Mouse (Mus musculus) midbrain, postnatal 0 days (tissue): Measurements from ENCODE around the gene Rnf145. TPM values are rescaled to one million over a fixed set of nuclear protein-coding genes. Genes with fewer than 3 reads are reported as not detected.
A peak's percentile ranks its signal among the peaks of the same experiment; 100 is the strongest.

Experiments used
- ATAC-seq: fragments of 200-750 bp; cut with Nextera tagmentation; 2 replicates; pipeline ENCODE4 v1.8.0; 2017; ENCODE audit warnings: moderate number of reproducible peaks, mild to moderate bottlenecking, moderate TSS enrichment, moderate library complexity; ENCODE audit not compliant: low FRiP score
- DNase-seq: peaks from one replicate; pipeline ENCODE4 v3.0.0-alpha.2; 2015; ENCODE audit warnings: low spot score
- H3K27ac ChIP-seq: fragments of 300-500 bp; sonication (generic); 2 replicates; pipeline ENCODE4 v1.5.1; 2014; ENCODE audit warnings: low read depth, mild to moderate bottlenecking, low read length, mixed read lengths
- H3K27me3 ChIP-seq: fragments of 300-500 bp; sonication (generic); 2 replicates; pipeline ENCODE4 v1.6.1; 2014; ENCODE audit warnings: low read length, control low read depth, mixed read lengths; ENCODE audit not compliant: insufficient read depth
- H3K36me3 ChIP-seq: fragments of 300-500 bp; sonication (generic); 2 replicates; pipeline ENCODE4 v1.6.1; 2014; ENCODE audit warnings: low read length, control low read depth, mixed read lengths; ENCODE audit not compliant: insufficient read depth
- H3K4me1 ChIP-seq: fragments of 300-500 bp; sonication (generic); 2 replicates; pipeline ENCODE4 v1.6.1; 2014; ENCODE audit warnings: mild to moderate bottlenecking, control low read depth, antibody characterized with exemption, low read length, mixed read lengths; ENCODE audit not compliant: insufficient read depth
- H3K4me2 ChIP-seq: fragments of 300-500 bp; sonication (generic); 2 replicates; pipeline ENCODE4 v1.6.1; 2014; ENCODE audit warnings: low read depth, mild to moderate bottlenecking, low read length, mixed read lengths; ENCODE audit not compliant: poor library complexity, severe bottlenecking
- H3K4me3 ChIP-seq: fragments of 300-500 bp; sonication (generic); 2 replicates; pipeline ENCODE4 v1.5.1; 2014; ENCODE audit warnings: low read depth, mild to moderate bottlenecking, low read length, moderate library complexity
- H3K9ac ChIP-seq: fragments of 300-500 bp; sonication (generic); replicated peaks from 2 replicates; pipeline ENCODE4 v1.6.1; 2014; ENCODE audit warnings: mild to moderate bottlenecking, low read length, moderate library complexity, mixed read lengths; ENCODE audit not compliant: poor library complexity, severe bottlenecking
- H3K9me3 ChIP-seq: fragments of 300-500 bp; sonication (generic); 2 replicates; pipeline ENCODE4 v1.6.1; 2016; ENCODE audit warnings: low read length, control low read depth
- CTCF ChIP-seq: IDR thresholded peaks from 2 replicates; pipeline ENCODE4 v1.5.1; 2016; ENCODE audit warnings: antibody characterized with exemption, mild to moderate bottlenecking
- WGBS: fragments of 180-500 bp; shearing (Covaris S2); extraction: QIAGEN DNeasy Blood & Tissue Kit; methylation state at CpG from one replicate; pipeline ENCODE4 v1.1.7; 2014; 5-methylcytosine and 5-hydroxymethylcytosine counted together
- polyA plus RNA-seq: library from polyadenylated mRNA; unstranded; fragments of >200 nt; fragmentation: Nextera tagmentation; extraction: Ambion mirVana; gene quantifications from 2 replicates; pipeline ENCODE4 v1.2.1, GENCODE M21; 2015
- total RNA-seq: library from RNA; depleted of rRNA; stranded (reverse); fragments of >200 nt; gene quantifications from 2 replicates; pipeline ENCODE4 v1.2.3, GENCODE M21; 2014

Gene Rnf145
- total and polyA plus RNA-seq, 2 experiments from 2014 or later = 104 to 119 TPM

DNA sequence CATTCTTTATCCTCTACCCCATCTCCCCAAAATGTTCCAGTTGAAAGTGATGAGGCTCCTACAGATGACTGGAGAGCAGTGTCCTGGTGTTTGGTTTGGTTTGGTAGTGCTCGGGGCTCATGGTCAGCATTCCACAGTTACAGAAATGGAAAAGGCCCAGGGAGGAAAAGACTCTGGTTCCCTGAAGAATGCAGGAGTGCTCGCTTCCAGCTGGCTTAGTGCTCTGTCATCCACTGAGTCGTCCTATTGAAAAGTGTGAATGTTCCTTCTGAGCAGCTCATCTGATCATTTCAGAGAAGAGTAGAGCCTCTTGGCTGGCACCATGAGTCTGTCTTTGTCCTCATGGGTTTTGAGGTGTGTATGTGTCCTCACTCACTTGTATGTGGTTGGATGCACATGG is 19.3 kb downstream of the Rnf145 start:
- no peaks in the 10 kb centered on the region for H3K27me3 ChIP-seq
- no peak overlapping the region for H3K4me2 ChIP-seq
- ATAC-seq (no peak), DNase-seq (no peak)
- no peak overlapping the region for H3K27ac ChIP-seq
- no peak overlapping the region for H3K4me3 ChIP-seq
- H3K4me1 ChIP-seq = no peaks in the 10 kb centered on the region
- 90% methylated on average over 3 of the region's 3 CpGs for WGBS
- no peak overlapping the region for H3K9ac ChIP-seq
- no peaks in the 10 kb centered on the region for H3K9me3 ChIP-seq
- TF ChIP-seq CTCF = no peak
- H3K36me3 ChIP-seq = peaks cover 4% of the 10 kb centered on the region

- no peaks in the 10 kb centered on the region for H3K4me1 ChIP-seq
- no peak overlapping the region for H3K27ac ChIP-seq
- ATAC-seq (no peak), DNase-seq (no peak)
- peaks cover 4% of the 10 kb centered on the region for H3K36me3 ChIP-seq
- TF ChIP-seq CTCF = no peak
- no peak overlapping the region for H3K4me3 ChIP-seq
- H3K27me3 ChIP-seq = no peaks in the 10 kb centered on the region
- no peaks in the 10 kb centered on the region for H3K9me3 ChIP-seq
- no peak overlapping the region for H3K4me2 ChIP-seq
- WGBS = 92% methylated on average over 10 of the region's 10 CpGs
- no peak overlapping the region for H3K9ac ChIP-seq
Observed at GRCm38 (mm10) chr11:44538501-44539290, 19.9 kb downstream of the Rnf145 start.

- H3K4me1 ChIP-seq = no peaks in the 10 kb centered on the region
- TF ChIP-seq CTCF = no peak
- 58% methylated on average over 10 of the region's 10 CpGs for WGBS
- DNase-seq = peak; percentile 16
- H3K4me3 ChIP-seq = no peak overlapping the region
- H3K9me3 ChIP-seq = no peaks in the 10 kb centered on the region
- H3K27me3 ChIP-seq = no peaks in the 10 kb centered on the region
- H3K36me3 ChIP-seq = peaks cover 4% of the 10 kb centered on the region
- ATAC-seq = no peak
- no peak overlapping the region for H3K27ac ChIP-seq
- H3K4me2 ChIP-seq = no peak overlapping the region
- no peak overlapping the region for H3K9ac ChIP-seq
Observed at GRCm38 (mm10) chr11:44539291-44539930, 20.6 kb downstream of the Rnf145 start.

DNA sequence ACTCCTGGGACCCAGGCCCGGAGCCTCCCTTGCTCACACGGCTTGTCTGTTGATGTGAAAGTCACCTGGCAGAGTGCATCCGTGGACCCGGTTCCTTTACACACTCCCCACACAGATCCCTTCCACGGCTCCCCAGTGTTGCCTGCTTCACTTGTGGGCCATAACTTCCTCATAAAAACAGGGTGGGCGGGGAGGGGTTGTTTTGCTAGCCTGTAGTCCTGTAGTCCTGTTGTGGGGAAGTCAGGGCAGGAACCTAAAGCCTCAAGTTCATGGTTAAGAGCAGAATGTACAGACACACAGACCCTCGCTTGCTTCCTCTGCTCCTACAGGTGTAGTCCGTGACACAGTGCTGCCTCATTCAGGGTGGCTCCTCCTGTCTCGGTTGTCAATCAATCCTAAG is 21.5 kb downstream of the Rnf145 start:
- no peak overlapping the region for H3K27ac ChIP-seq
- H3K9ac ChIP-seq = no peak overlapping the region
- no peaks in the 10 kb centered on the region for H3K4me1 ChIP-seq
- H3K36me3 ChIP-seq = peaks cover 4% of the 10 kb centered on the region; the same call in 1 of the 2 replicates
- TF ChIP-seq CTCF = no peak
- H3K4me2 ChIP-seq = no peak overlapping the region
- no peaks in the 10 kb centered on the region for H3K9me3 ChIP-seq
- no peak for ATAC-seq
- no peak overlapping the region for H3K4me3 ChIP-seq
- DNase-seq = no peak
- no peaks in the 10 kb centered on the region for H3K27me3 ChIP-seq
- 95% methylated on average over 9 of the region's 9 CpGs for WGBS

GRCm38 (mm10) chr11:44541280-44541679 is 22.5 kb downstream of the Rnf145 start:
- Histone ChIP-seq H3K27ac (no peak overlapping the region), H3K4me1 (no peaks in the 10 kb centered on the region), H3K4me2 (no peak overlapping the region), H3K27me3 (no peaks in the 10 kb centered on the region), H3K4me3 (no peak overlapping the region), H3K36me3 (peaks cover 4% of the 10 kb centered on the region; the same call in 1 of the 2 replicates), H3K9me3 (no peaks in the 10 kb centered on the region), H3K9ac (no peak overlapping the region)
- no peak for ATAC-seq
- DNase-seq = no peak
- 89% methylated on average over 5 of the region's 5 CpGs for WGBS
- TF ChIP-seq CTCF = no peak

DNA sequence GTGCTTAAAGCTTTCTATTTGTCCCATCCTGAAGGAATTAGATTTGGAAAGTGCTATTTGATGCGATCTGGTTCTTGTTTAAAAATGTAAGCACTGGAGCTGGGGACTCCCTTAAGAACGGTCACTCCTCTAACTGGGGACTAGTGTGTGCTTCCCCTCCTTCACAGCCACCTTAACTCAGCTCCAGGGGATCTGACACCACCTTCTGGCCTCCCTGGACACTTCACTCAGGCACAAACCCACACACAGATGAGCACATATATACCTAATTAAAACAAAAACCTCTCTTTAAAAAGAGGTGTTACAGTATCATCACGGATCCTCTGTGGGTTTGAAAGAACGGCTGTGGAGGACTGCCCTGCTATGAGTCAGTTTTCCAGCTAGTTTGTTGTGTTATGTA is 23.0 kb downstream of the Rnf145 start:
- peak; percentile 13; the same call in 1 of the 2 replicates for TF ChIP-seq CTCF
- WGBS = 87% methylated on average over 4 of the region's 4 CpGs
- DNase-seq = no peak
- Histone ChIP-seq H3K36me3 (peaks cover 4% of the 10 kb centered on the region; the same call in 1 of the 2 replicates), H3K4me2 (no peak overlapping the region), H3K27ac (no peak overlapping the region), H3K9me3 (no peaks in the 10 kb centered on the region), H3K9ac (no peak overlapping the region), H3K4me1 (no peaks in the 10 kb centered on the region), H3K4me3 (no peak overlapping the region), H3K27me3 (no peaks in the 10 kb centered on the region)
- ATAC-seq = no peak
